Mouse (Mus musculus): ENCODE measurements around the gene Accsl.

Gene Accsl

DNA sequence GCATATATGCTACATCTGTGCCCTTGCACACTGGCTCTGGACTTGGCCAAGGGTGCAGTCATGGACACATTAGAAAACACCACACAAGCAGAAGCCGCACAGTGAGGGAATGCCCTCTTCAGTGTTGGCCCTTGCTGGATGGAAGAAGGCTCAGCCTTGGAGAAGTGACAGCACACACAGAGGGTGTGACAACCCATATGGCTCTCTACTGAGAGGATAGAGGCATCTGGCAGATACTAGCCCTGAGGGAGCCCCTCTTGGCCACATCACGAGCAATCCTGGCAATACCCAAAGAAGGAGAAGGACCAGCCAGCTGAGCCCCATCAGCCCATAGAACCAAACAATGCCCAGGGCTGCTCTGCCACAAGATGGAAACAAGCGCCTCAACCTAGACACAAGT, 5.6 kb upstream of the Accsl start:
- no peak for DNase-seq (ENCODE audit: low spot score in 2 of 2)

DNA sequence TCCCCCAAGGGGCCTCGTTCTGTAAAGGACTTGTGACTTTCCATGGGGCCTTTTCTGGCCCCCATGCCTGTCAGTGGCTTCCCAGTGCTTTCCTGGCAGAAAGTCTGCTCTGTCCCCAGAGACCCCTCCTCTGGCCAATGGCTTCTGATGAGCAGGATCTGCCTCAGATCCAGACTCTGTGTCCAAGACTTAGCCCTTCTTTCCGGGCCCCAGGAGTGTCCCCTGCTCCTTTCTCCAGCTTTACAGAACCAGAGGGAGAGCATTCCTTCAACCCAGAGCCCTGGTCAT, 5.2 kb upstream of the Accsl start:
- DNase-seq (ENCODE audit: low spot score in 2 of 2): no peak

DNA sequence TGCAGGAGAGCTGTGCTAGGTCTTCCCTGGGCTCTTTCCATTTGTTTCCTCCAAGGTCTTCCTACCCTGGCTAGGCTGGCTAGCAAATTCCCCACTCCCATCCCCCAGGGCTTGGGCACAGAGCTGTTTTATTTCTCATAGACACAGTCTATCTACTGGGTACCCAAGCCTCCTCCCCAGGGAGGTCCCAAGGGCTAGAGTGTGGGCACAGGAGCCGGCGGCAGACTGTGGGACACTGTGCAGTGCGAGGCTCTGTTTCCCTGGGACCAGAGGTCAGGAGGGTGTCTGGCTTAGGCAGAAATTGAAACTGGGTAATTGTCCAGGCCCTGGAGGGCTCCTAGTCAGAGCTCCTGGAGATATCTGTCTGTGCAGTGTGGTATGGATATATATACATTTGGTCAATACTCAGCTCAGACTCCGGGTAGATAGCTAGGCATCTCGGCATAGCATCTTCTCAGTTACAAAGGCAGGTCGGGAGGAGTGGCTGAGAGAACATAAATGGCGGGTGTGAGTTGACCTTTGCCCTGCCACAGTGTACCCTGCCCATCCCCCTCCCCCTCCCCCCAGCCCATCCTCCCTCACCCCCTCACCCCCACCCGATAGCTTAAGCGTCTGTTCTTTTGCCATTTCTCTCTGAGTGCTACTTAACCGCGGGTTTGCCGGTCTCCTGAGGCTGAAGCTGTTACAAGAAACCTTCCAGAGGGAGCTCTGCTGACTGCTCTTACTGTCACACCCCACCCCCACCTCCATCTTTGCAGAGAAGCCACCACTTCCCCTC, 4.7 kb upstream of the Accsl start:
- DNase-seq (ENCODE audit: low spot score in 2 of 2): no peak

- no peak for DNase-seq (ENCODE audit: low spot score in 2 of 2)
Observed at GRCm38 (mm10) chr2:93872257-93872656, 3.3 kb upstream of the Accsl start.

DNA sequence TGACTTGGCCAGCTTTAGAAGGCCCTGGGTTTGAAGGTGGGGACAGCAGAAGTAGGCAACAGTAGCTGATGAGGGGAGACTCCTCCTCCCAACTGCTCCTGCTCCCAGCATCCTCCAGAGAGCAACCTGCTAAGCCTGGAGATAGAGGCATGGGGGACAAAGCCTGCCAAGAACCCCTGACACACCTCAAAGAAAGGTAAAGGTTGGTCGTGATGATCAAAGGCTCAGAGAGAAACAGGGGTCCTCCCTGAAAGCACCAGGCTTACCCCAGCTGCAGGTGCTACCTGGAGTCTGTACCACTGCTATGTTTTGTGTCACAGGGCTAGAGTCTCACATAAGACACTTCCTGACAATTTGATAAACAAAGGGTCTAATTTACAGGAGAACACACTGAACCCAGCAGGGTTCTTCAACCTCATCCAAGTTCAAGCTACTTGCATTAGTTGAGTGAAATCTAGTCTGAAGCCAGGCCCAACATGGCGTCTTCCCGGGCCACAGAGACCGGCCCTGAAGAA, 2.5 kb upstream of the Accsl start:
- no peak for DNase-seq (ENCODE audit: low spot score in 2 of 2)

- peak; percentile 12 to 35 for DNase-seq (ENCODE audit: low spot score in 2 of 2)
Observed at GRCm38 (mm10) chr2:93870842-93871241, 1.9 kb upstream of the Accsl start.

DNA sequence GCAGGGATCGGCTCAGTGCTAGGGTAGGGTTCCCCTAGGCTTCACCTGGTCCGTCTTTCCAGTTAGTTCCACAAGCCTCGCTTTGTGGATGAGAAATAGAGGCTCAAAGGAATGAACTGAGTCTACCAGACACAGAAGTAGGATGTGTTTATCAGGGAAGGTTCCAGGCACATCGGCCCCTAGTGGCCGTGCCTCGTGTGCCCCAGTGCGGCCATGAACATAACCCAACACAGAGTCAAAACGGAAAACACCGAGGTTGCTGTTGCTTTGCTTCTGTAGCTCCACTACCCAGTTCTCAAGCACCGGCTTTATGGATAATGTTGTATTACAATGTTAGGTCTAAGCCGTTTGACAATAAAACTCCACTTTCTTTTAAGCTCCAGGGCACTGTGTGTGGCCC, 391 bp downstream of the Accsl start:
- DNase-seq (ENCODE audit: low spot score in 2 of 2): no peak

- no peak for DNase-seq (ENCODE audit: low spot score in 2 of 2)
Observed at GRCm38 (mm10) chr2:93863229-93863628, 5.7 kb downstream of the Accsl start.

- no peak for DNase-seq (ENCODE audit: low spot score in 2 of 2)
Observed at GRCm38 (mm10) chr2:93858845-93859244, 10.1 kb downstream of the Accsl start.

GRCm38 (mm10) chr2:93851303-93851702, 17.7 kb downstream of the Accsl start:
- DNase-seq (ENCODE audit: low spot score in 2 of 2): no peak

DNA sequence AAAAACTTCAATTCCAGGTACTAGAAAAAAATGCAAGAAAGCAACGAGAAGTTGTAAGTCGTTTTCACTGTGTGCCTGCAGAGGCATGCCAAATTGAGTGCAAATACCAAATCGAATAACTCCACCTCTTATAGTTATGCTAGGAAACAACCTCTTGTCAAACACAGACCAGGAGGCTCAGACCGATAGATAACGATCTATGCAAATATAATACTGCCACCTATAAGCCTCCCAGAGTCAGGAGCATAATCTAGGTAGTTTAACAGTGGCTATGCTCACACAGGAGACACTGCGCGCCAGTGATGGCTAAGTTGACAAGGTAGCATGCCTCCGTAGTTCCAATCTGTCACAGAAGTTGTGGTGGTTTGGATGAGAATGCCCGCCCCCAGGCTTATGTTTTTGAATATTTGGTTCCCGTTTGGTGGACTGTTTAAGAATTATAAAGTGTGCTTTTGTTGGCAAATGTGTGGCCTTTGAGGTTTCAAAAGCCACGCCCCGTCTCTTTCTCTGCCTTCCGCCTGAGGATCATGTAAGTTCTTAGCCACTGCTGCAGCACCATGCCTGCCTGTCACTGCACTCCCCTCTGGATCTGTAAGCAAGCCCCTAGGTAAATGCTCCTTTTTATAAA, 18.5 kb downstream of the Accsl start:
- peak in 1 of 2 experiments; percentile 4 for DNase-seq (ENCODE audit: low spot score in 2 of 2)

- peak; percentile 60 to 74 for DNase-seq (ENCODE audit: low spot score in 2 of 2)
Observed at GRCm38 (mm10) chr2:93849505-93850089, 19.4 kb downstream of the Accsl start, which contains the start of gene Accs. Accs (minus strand) TSS chr2:93849943.

GRCm38 (mm10) chr2:93841349-93841748, 27.6 kb downstream of the Accsl start:
- no peak for DNase-seq (ENCODE audit: low spot score in 2 of 2)

GRCm38 (mm10) chr2:93840109-93840508, 28.8 kb downstream of the Accsl start:
- no peak for DNase-seq (ENCODE audit: low spot score in 2 of 2)

DNA sequence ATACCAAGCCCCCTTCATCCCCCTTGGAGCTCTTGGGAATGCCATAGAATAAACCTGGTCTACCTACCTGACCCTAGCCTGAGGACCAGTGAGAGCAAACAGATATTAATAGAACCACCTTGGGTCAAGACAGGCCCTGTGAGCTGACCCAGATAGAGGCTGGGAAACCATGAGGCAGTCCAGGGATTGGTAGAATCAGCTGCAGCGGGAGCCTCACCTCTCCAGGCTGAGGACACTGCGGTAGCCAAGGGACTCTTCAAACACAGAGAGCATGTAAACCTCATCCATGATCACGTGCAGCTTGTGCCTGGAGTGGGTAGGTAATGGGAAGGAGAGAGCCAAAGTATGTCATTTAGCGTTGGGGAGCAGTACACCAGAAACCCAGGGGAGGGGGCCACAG, 30.0 kb downstream of the Accsl start:
- no peak for DNase-seq (ENCODE audit: low spot score in 2 of 2)

GRCm38 (mm10) chr2:93836232-93836785, 32.6 kb downstream of the Accsl start:
- DNase-seq (ENCODE audit: low spot score in 2 of 2): no peak

DNA sequence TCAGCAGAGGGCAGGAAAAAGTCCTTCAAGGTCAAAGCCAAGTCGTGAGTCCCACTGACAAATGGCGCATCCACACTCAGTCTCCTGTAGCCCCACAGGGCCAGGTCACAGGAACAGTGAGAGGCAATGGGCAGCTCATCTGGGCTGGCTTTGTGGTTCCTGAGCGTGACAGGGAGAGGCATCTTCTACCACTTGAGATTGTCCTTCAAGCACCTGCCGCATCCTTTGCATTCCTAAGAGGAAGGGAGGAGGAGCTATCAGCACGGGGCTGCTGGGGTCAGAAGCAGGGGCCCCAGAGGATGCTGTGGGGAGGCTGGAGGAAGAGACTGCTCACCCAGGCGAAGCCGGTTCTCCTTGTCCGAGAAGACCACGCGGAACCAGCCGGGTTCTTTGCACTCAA, 33.4 kb downstream of the Accsl start:
- no peak for DNase-seq (ENCODE audit: low spot score in 2 of 2)

- peak; percentile 8 to 47 for DNase-seq (ENCODE audit: low spot score in 2 of 2)
Observed at GRCm38 (mm10) chr2:93823519-93823918, 45.4 kb downstream of the Accsl start.

GRCm38 (mm10) chr2:93822045-93822749, 46.8 kb downstream of the Accsl start, which contains the start of gene Ext2:
Ext2 (minus strand) TSS chr2:93822568.
- peak; percentile 83 to 93 for DNase-seq (ENCODE audit: low spot score in 2 of 2)

- DNase-seq (ENCODE audit: low spot score in 2 of 2): no peak
Observed at GRCm38 (mm10) chr2:93817791-93818190, 51.2 kb downstream of the Accsl start.

GRCm38 (mm10) chr2:93813343-93813742, 55.6 kb downstream of the Accsl start:
- no peak for DNase-seq (ENCODE audit: low spot score in 2 of 2)

- DNase-seq (ENCODE audit: low spot score in 2 of 2): peak in 1 of 2 experiments; percentile 36
Observed at GRCm38 (mm10) chr2:93811812-93812211, 57.1 kb downstream of the Accsl start.
